Mouse (Mus musculus) hindbrain, embryonic 14.5 days (tissue): Measurements from ENCODE around the gene Adamts13. TPM values are rescaled to one million over a fixed set of nuclear protein-coding genes. Genes with fewer than 3 reads are reported as not detected.

Experiments
- ATAC-seq: fragments of 200-750 bp; cut with Nextera tagmentation; 2 replicates; pipeline ENCODE4 v1.8.0; 2017; ENCODE audit warnings: moderate number of reproducible peaks, mild to moderate bottlenecking, moderate TSS enrichment, moderate library complexity; ENCODE audit not compliant: low FRiP score
- DNase-seq: peaks from one replicate; pipeline ENCODE4 v3.0.0-alpha.2; 2015; ENCODE audit warnings: low spot score
- H3K27ac ChIP-seq: fragments of 300-500 bp; sonication (generic); 2 replicates; pipeline ENCODE4 v1.5.1; 2014; ENCODE audit warnings: mild to moderate bottlenecking, moderate library complexity
- H3K27me3 ChIP-seq: fragments of 300-500 bp; sonication (generic); 2 replicates; pipeline ENCODE4 v1.6.1; 2014; ENCODE audit warnings: mild to moderate bottlenecking, low read length, mixed read lengths; ENCODE audit not compliant: control insufficient read depth, insufficient read depth
- H3K36me3 ChIP-seq: fragments of 300-500 bp; sonication (generic); replicated peaks from 2 replicates; pipeline ENCODE4 v1.6.1; 2014; ENCODE audit not compliant: control insufficient read depth, insufficient read depth
- H3K4me1 ChIP-seq: fragments of 300-500 bp; sonication (generic); replicated peaks from 2 replicates; pipeline ENCODE4 v1.6.1; 2014; ENCODE audit warnings: antibody characterized with exemption, low read length, mixed read lengths; ENCODE audit not compliant: control insufficient read depth, insufficient read depth
- H3K4me2 ChIP-seq: fragments of 300-500 bp; sonication (generic); replicated peaks from 2 replicates; pipeline ENCODE4 v1.6.1; 2014; ENCODE audit warnings: mild to moderate bottlenecking, moderate library complexity
- H3K4me3 ChIP-seq: fragments of 300-500 bp; sonication (generic); replicated peaks from 2 replicates; pipeline ENCODE4 v1.5.1; 2014; ENCODE audit warnings: mild to moderate bottlenecking, low read length
- H3K9ac ChIP-seq: fragments of 300-500 bp; sonication (generic); 2 replicates; pipeline ENCODE4 v1.6.1; 2014
- H3K9me3 ChIP-seq: fragments of 300-500 bp; sonication (generic); 2 replicates; pipeline ENCODE4 v1.6.1; 2016; ENCODE audit warnings: low read length; ENCODE audit not compliant: control insufficient read depth
- WGBS: fragments of 180-500 bp; shearing (Covaris S2); extraction: QIAGEN DNeasy Blood & Tissue Kit; methylation state at CpG from one replicate; pipeline ENCODE4 v1.1.7; 2014; 5-methylcytosine and 5-hydroxymethylcytosine counted together
- polyA plus RNA-seq: library from polyadenylated mRNA; unstranded; fragments of >200 nt; fragmentation: Nextera tagmentation; extraction: Ambion mirVana; gene quantifications from 2 replicates; pipeline ENCODE4 v1.2.1, GENCODE M21; 2014

Gene Adamts13
- polyA plus RNA-seq, 1 experiment from 2014 or later, result 0.11 TPM

DNA sequence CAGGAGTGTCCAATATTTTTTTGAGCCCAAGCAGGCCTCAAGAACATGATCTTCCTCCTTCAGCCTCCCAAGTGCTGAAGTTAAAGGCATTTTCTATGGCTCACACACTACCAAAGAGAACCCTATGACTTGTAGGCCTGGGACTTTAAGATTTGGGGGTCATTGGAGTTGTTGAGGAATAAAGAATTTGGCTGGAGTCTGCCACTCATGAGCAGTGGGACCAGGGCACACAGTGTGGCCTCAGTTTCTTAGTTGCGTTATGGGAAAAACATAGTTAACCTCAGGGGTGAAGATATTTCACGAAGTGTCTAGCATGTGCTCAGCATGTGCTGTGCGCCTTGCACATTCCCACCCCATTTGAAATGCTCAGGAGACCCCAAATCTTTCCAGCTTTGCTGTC, 53.1 kb downstream of the Adamts13 start:
- no peak for DNase-seq
- Histone ChIP-seq H3K4me1 (peaks cover 13% of the 10 kb centered on the region; the same call in 1 of the 2 replicates), H3K9me3 (no peaks in the 10 kb centered on the region), H3K4me2 (peak overlapping the region; percentile 65), H3K36me3 (no peaks in the 10 kb centered on the region; the same call in 1 of the 2 replicates), H3K27ac (no peak overlapping the region), H3K9ac (0 out of 2 replicates have a peak overlapping the region, but pooled peaks have one; percentile 60), H3K4me3 (no peak overlapping the region), H3K27me3 (no peaks in the 10 kb centered on the region)
- no peak for ATAC-seq
- WGBS, result 87% methylated on average over 3 of the region's 3 CpGs

DNA sequence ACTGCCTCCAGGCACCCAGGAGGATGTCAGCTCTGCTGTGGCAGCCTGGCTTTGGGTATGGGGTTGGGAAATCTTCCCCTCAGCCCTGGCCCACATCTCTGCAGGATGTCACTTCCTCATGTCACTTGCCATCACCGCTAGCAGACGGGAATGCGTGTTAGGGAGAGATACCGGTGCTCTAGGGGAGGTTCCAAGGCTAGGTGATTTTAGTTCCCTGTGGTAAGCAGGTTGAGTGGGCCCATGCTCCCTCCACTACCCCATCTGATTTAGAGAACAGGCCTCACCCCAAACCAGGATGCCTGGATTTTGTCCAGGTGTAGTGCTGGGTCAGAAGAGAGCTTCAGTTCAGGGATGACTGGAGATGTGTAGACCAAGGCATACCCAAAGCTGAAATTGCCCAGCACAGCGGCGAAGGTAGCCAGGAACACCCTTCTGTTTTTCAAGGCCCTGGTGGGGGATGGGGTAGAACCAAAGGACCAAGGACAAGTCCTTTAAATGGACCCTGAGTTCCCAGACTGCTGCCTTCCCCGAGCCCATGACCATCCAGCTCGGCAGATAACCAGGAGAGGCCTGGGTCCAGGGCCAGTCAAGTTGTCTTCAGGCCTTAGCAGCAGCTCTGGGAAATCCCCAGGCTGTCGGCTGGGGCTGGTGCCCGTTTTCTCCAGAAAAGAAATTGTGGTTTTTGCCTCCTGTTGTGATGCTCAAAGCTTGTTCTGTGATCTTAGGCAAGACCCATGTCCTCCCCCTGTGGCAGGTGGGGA, 53.8 kb downstream of the Adamts13 start:
- H3K9ac ChIP-seq, result peak overlapping the region; percentile 60
- no peaks in the 10 kb centered on the region for H3K27me3 ChIP-seq
- peak overlapping the region; percentile 56; the same call in 1 of the 2 replicates for H3K27ac ChIP-seq
- H3K36me3 ChIP-seq, result no peaks in the 10 kb centered on the region; the same call in 1 of the 2 replicates
- peaks cover 13% of the 10 kb centered on the region; the same call in 1 of the 2 replicates for H3K4me1 ChIP-seq
- H3K9me3 ChIP-seq, result no peaks in the 10 kb centered on the region
- H3K4me2 ChIP-seq, result peak overlapping the region; percentile 65
- ATAC-seq (no peak), DNase-seq (no peak)
- peak overlapping the region; percentile 36 for H3K4me3 ChIP-seq
- 72% methylated on average over 10 of the region's 10 CpGs for WGBS

DNA sequence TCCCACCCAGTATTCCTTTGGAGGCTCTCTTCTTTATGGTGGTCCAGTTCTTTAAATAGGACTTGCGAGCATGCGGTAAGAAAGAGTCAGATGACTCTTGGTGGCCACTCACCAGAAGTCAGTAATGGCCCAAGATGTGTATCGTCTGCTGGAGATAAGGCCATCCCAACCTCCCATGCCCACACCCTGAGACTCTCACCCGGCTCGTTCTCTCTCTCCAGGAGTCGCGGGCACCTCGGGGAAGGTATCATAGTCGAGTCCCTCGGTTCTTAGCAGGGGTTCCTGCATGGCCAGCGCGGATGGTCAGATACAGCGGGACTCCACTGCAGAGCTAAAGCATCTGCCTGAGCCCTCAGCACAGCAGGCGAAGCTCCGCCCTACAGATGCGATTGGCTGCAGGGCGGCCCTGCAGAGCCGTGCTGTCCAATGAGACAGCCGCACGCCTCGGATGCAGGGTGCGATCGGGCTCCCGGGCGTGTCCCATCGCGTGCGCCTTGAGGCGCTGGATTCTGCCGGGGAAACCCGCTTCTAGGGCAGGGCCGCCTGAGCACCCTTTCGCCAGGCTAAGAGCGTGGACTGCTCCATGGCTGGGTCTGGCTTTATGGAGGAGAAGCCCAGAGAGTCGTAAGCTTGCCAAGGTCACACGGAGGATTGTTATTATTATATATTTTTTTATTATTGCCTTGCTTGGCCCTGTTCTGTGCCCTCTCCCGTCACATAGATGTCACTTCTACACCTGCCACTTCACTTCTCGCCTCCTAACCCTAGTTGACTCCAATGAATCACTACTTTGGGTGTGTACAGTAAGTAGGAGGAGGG, 54.6 kb downstream of the Adamts13 start, which contains the start of gene Slc2a6:
Gene Slc2a6, minus strand, starts transcription at position 381 of the 819 bp plus-strand sequence.
- no peaks in the 10 kb centered on the region for H3K9me3 ChIP-seq
- no peaks in the 10 kb centered on the region; the same call in 1 of the 2 replicates for H3K36me3 ChIP-seq
- DNase-seq (peak; percentile 83), ATAC-seq (peak; percentile 98)
- WGBS, result 2% methylated on average over 38 of the region's 38 CpGs
- peak within 1 kb of the TSS; percentile 60 for H3K9ac ChIP-seq
- peaks cover 13% of the 10 kb centered on the region; the same call in 1 of the 2 replicates for H3K4me1 ChIP-seq
- no peaks in the 10 kb centered on the region for H3K27me3 ChIP-seq
- H3K4me3 ChIP-seq, result peak within 1 kb of the TSS; percentile 36
- peak within 1 kb of the TSS; percentile 71 for H3K27ac ChIP-seq
- peak within 1 kb of the TSS; percentile 65 for H3K4me2 ChIP-seq

DNA sequence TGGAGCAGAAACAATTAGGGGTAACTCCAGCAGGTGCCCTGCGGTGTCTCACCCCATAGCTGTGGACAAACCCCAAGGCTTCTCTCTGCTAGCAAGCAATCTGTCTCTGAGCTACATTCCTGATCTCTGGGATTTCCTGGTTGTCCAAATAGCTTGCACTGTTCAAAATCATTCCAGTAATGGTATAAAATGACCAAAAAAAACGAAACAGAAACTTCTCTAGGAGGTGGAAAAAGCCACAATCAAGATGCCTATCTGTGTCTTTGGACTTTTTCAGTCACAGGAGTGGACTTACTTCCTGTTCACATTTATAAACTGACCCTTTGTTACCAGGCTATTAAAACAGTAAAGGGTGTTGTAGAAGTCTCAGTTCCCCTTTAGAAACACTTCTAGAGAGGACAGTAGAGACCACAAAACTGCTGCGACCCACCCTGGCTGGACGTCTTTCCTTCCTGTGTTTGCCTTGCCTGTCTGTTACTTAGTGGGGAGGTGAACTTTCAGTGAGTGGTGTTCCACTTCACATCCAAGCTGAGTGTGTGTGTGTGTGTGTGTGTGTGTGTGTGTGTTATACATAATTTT, 55.3 kb downstream of the Adamts13 start:
- 74% methylated on average over 4 of the region's 4 CpGs for WGBS
- H3K4me1 ChIP-seq, result peaks cover 13% of the 10 kb centered on the region; the same call in 1 of the 2 replicates
- H3K4me2 ChIP-seq, result peak overlapping the region; percentile 65
- H3K27me3 ChIP-seq, result no peaks in the 10 kb centered on the region
- H3K36me3 ChIP-seq, result no peaks in the 10 kb centered on the region; the same call in 1 of the 2 replicates
- peak overlapping the region; percentile 60 for H3K9ac ChIP-seq
- H3K27ac ChIP-seq, result peak overlapping the region; percentile 71; the same call in 1 of the 2 replicates
- ATAC-seq (no peak), DNase-seq (peak; percentile 32)
- peak overlapping the region; percentile 36 for H3K4me3 ChIP-seq
- no peaks in the 10 kb centered on the region for H3K9me3 ChIP-seq

DNA sequence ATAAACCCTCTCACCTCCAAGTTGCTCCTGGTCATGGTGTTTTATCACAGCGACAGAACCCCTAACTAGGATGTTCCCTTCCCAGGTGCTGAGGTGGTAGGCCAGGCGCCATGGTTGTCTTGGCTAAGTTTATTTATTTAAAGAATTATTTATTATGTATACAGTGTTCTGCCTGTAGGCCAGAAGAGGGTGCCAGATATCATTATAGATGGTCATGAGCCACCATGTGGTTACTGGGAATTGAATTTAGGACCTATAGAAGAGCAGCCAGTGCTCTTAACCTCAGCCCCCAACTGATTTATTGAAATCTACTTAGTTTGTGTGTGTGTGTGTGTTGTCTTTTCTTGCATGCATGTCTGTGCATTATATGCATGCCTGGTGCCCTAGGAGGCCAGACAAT, 59.1 kb downstream of the Adamts13 start:
- no peak overlapping the region for H3K9ac ChIP-seq
- H3K4me2 ChIP-seq, result no peak overlapping the region
- no peak for DNase-seq
- 81% methylated on average over 2 of the region's 2 CpGs for WGBS
- ATAC-seq, result no peak
- H3K27ac ChIP-seq, result no peak overlapping the region
- H3K4me3 ChIP-seq, result no peak overlapping the region
- H3K36me3 ChIP-seq, result no peaks in the 10 kb centered on the region
- H3K4me1 ChIP-seq, result peaks cover 5% of the 10 kb centered on the region; the same call in 1 of the 2 replicates
- no peaks in the 10 kb centered on the region for H3K27me3 ChIP-seq
- no peaks in the 10 kb centered on the region for H3K9me3 ChIP-seq

DNA sequence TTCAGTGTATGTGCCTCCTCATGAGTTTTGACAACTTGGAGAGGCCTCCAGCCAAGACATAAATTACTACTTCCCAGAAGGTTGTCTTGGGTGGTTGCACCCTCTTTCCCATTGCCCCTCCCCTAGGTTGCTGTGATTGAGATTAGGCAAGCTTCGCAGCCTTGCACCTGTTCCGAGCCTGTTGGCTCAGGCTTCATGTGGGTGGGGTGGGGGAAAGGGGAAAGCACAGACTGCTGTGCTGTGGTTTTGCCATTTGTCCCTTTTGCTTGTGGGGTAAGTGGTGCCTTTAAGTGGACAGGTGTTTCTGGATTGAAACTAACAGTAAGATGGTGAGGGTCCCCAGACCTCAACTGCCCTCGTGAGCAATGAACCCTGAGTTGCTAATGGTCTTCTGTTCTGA, 62.8 kb downstream of the Adamts13 start:
- no peak overlapping the region for H3K4me2 ChIP-seq
- H3K27me3 ChIP-seq, result no peaks in the 10 kb centered on the region
- no peaks in the 10 kb centered on the region for H3K4me1 ChIP-seq
- no peak overlapping the region for H3K4me3 ChIP-seq
- DNase-seq (no peak), ATAC-seq (no peak)
- 81% methylated on average over 3 of the region's 3 CpGs for WGBS
- no peaks in the 10 kb centered on the region for H3K36me3 ChIP-seq
- no peaks in the 10 kb centered on the region for H3K9me3 ChIP-seq
- no peak overlapping the region for H3K9ac ChIP-seq
- H3K27ac ChIP-seq, result no peak overlapping the region

DNA sequence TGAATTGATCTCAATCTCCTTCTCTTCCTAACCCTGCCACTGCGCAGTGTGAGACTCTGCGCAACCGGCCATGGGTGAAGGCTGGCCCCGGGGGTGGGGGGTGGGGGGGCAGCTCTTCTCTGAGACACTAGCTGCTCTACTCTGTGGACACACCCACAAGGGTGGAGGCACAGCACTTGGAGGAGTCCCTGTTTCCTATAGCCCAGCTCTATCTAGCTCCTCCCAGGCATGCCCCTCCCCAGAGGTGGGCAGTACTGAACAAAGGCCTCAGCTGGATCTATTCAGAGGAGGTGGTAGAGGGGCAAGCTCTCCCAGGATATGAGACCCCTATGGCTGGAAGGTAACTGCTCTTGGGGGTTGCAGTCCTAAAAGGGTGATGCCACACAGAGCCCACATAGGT, 63.8 kb downstream of the Adamts13 start:
- Histone ChIP-seq H3K27ac (no peak overlapping the region), H3K9ac (no peak overlapping the region), H3K27me3 (no peaks in the 10 kb centered on the region), H3K4me1 (no peaks in the 10 kb centered on the region), H3K4me2 (no peak overlapping the region), H3K36me3 (no peaks in the 10 kb centered on the region), H3K4me3 (no peak overlapping the region), H3K9me3 (no peaks in the 10 kb centered on the region)
- WGBS, result 51% methylated on average over 4 of the region's 4 CpGs
- no peak for ATAC-seq
- DNase-seq, result no peak

DNA sequence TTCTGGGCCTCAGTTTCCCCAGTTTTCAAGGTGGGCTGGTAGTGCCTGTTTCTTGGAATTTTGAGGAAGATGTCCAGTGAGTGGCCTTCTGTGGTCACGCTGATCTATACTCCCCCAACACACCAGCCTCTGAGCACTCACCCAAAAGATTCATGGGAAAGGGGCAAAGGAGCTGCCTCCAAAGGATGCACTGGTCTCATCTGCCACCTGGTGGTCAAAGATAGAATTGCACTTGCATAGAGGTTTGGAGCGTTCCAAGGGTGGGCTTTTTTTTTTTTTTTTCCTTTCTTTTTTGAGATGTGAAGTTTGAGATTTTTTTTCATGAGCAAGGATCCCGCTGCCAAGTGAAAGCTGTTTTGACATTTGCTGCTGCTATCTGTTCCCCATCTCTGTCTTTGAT, 65.4 kb downstream of the Adamts13 start:
- Histone ChIP-seq H3K4me2 (no peak overlapping the region), H3K9me3 (no peaks in the 10 kb centered on the region), H3K27me3 (no peaks in the 10 kb centered on the region), H3K4me1 (no peaks in the 10 kb centered on the region), H3K4me3 (no peak overlapping the region), H3K27ac (no peak overlapping the region), H3K36me3 (no peaks in the 10 kb centered on the region), H3K9ac (no peak overlapping the region)
- DNase-seq (peak; percentile 93), ATAC-seq (no peak)
- WGBS, result 6% methylated on average over 3 of the region's 3 CpGs

DNA sequence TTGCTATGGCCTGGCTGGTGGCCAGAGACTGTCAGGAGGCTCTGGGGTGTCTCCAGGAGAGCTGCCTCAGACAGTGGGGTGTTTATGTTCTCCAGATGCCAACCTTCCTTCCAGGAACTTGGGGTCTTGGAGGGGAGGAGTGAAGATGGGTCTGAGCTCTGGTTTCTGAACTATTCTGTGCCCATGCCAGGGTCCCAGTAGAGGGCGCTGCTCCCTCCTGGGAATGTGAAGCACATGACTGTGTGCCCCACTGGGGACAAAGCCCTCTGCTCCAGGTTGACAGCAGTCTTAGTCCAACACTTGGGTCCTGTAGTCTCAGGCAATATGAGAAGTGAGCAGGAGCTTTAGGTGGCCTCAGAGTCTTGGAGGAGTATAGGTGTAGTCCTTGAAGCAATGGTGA, 66.1 kb downstream of the Adamts13 start:
- no peak for DNase-seq
- 17% methylated on average over 1 of the region's 1 CpGs for WGBS
- Histone ChIP-seq H3K4me3 (no peak overlapping the region), H3K4me1 (no peaks in the 10 kb centered on the region), H3K9me3 (no peaks in the 10 kb centered on the region), H3K9ac (no peak overlapping the region), H3K27ac (no peak overlapping the region), H3K27me3 (no peaks in the 10 kb centered on the region), H3K36me3 (no peaks in the 10 kb centered on the region), H3K4me2 (no peak overlapping the region)
- no peak for ATAC-seq
